Mouse (Mus musculus) ZHBTc4 (cell line): ENCODE measurements around the gene Samd4b.

ENCODE experiments used
- DNase-seq: peaks from one replicate; pipeline ENCODE4 v3.0.0-alpha.2; 2011; ENCODE audit warnings: low read depth, low spot score

Samd4b gene

GRCm38 (mm10) chr7:28505585-28505984, 92.4 kb downstream of the Samd4b start:
- peak; percentile 46 for DNase-seq

DNA sequence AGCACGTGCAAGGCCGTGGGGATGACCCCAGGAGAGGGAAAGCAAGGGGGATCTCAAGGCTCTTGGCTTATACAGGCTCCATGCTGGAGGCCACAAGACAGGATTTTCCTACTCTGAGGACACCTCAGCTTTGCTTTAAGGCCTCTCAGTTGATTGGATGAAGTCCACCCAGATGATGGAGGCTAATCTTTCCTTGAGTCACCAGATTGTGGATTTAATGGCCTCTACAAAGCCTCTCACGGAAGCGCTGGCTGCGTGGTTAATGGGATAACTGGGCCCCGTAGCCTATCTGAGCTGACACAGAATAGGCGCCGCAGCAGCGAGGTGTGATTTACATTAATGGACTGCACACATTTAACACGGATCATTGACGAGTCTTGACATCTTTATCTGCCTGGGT, 102.5 kb downstream of the Samd4b start:
- no peak for DNase-seq

- peak; percentile 95 for DNase-seq
These were observed 105.6 kb downstream of the Samd4b start for GRCm38 (mm10) chr7:28492310-28492709.

DNA sequence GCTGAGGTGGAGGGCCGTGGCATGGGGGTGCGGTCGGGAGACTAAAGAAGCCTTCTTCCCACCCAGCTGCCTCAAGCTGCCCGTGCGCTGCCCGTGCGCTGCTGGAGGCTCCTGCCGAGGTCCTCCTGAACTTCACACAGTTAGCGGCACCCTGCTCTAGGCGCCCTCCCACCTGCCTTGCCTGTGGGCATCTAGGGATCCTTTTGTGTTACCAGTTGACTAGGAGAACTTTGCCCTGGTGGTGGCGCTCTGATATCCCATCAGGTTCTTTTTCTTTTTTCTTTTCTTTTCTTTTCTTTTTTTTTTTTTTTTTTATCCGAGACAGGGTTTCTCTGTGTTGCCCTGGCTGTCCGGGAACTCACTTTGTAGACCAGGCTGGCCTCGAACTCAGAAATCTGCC, 107.0 kb downstream of the Samd4b start:
- peak; percentile 74 for DNase-seq

DNA sequence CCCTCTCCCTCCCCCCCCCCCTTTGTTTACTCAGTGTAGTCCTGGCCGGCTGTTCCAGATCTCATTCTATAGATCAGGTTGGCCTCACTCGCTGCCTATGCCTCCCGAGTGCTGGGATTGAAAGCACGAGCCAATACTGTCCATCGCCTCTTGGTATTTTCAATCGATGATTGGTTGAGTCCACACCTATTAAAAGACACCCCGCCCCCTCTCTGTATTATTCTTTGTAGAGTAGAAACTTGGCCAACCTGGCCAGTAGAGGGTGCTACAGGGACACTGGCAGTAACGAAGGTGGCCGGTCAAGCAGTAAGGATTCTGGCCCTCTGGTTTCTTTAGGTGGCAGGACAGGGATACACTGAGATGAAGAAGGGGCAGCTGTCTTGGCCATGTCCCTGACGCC, 107.5 kb downstream of the Samd4b start:
- DNase-seq, result peak; percentile 96

- DNase-seq, result peak; percentile 92
These were observed 109.9 kb downstream of the Samd4b start for GRCm38 (mm10) chr7:28488030-28488491.

- peak; percentile 73 for DNase-seq
These were observed 113.8 kb downstream of the Samd4b start for GRCm38 (mm10) chr7:28484192-28484591.

DNA sequence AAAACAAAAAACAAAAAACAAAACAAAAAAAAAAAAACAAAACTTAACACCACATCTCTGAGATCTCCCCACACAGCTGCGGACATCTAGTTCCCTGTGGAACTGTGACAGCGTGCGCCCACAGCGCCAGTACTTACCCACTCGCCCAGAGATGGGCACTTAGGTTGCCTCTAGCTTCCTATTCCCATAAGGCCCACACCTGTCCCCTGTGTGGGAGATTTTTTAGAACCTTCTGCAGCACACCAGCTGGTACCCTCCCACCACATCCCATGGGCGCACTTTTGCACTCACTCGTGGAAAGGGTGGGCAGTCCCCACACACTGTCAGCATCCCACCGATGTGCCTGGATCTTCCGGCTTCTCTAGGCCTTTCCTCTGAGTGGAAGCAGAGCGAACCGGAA, 115.1 kb downstream of the Samd4b start:
- no peak for DNase-seq

- DNase-seq, result peak; percentile 81
These were observed 119.1 kb downstream of the Samd4b start for GRCm38 (mm10) chr7:28478854-28479253.

GRCm38 (mm10) chr7:28477363-28477762, 120.6 kb downstream of the Samd4b start:
- no peak for DNase-seq

- DNase-seq, result no peak
These were observed 121.8 kb downstream of the Samd4b start for GRCm38 (mm10) chr7:28476191-28476590.

GRCm38 (mm10) chr7:28467213-28467751, 130.7 kb downstream of the Samd4b start:
- peak; percentile 58 for DNase-seq

DNA sequence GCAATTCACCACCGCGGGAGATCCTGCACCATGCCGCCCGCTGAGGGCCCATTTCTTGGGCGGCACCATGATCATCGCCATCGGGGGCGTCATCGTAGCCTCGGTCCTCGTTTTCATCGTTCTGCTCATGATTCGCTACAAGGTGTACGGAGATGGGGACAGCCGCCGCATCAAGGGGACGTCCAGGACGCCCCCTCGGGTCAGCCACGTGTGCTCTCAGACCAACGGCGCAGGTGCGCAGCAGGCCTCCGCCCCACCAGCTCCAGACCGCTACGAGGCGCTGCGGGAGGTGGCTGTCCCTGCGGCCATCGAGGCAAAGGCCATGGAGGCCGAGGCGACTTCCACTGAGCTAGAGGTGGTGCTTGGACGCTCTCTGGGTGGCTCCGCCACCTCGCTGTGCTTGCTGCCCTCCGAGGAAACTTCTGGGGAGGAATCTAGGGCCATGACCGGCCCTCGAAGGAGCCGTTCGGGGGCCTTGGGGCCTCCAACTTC, 131.2 kb downstream of the Samd4b start:
- DNase-seq, result no peak

DNA sequence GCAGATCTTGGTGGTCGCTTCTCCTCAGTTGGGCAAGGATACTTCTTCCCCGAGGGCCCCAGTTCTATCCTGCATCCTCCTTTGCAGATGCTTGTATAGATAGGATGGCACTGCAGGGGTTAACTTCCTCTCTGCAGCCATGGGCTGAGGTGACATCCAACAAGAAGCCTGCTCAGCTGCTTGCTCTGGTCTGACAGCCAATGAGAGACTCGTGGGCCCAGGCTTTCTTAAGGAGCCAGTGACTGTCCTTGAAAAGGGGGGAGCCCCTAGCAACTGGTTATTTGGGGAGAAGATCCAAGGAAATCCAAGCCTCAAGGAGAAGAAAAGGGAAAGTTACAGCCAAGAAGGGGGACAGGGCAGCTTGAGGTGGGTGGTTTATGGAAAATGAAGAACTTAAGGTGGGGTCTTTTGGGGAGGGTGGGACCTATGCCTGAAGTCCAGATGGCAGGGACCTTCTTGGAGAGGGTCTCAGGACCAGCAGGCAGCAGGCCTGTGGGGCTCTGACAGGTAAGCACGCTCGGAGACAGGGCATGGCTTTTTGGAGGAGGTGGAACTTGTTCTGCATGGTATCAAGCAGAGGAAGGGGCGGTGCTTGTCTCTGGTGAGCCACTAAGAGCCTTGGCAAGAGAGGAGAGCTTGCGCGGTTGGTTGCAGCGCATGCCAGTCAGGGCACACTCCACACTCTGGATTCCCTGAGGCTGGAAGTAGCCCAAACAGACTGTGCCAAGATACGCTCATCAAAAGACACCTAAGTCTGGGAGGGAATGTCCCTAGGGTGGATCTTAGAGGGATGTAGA, 133.3 kb downstream of the Samd4b start:
- peak; percentile 94 for DNase-seq

- no peak for DNase-seq
These were observed 135.2 kb downstream of the Samd4b start for GRCm38 (mm10) chr7:28462769-28463168.

DNA sequence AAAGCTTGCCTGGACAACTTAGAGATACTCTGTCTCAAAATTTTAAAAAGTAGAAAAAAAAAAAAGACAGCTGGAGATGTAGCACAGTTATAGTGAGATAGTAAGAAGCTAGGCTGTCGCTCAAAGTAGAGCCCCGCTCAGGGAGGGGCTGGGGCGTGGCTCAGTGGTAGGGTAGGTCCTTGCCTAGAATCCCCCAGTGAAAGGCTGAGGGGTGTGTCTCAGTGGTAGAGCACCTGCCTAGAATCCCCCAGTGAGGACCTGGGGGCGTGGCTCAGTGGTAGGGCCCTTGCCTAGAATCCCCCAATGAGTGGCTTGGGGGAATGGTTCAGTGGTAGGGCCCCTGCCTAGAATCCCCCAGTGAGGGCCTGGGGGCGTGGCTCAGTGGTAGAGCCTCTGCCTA, 137.6 kb downstream of the Samd4b start:
- no peak for DNase-seq

GRCm38 (mm10) chr7:28452361-28453005, 145.5 kb downstream of the Samd4b start:
- DNase-seq, result no peak

- peak; percentile 54 for DNase-seq
These were observed 146.2 kb downstream of the Samd4b start, which contains the start of gene Lrfn1 for GRCm38 (mm10) chr7:28451531-28452360. Gene Lrfn1, plus strand, starts transcription at chr7:28451980.

- peak; percentile 81 for DNase-seq
These were observed 149.8 kb downstream of the Samd4b start for GRCm38 (mm10) chr7:28447865-28448820.

DNA sequence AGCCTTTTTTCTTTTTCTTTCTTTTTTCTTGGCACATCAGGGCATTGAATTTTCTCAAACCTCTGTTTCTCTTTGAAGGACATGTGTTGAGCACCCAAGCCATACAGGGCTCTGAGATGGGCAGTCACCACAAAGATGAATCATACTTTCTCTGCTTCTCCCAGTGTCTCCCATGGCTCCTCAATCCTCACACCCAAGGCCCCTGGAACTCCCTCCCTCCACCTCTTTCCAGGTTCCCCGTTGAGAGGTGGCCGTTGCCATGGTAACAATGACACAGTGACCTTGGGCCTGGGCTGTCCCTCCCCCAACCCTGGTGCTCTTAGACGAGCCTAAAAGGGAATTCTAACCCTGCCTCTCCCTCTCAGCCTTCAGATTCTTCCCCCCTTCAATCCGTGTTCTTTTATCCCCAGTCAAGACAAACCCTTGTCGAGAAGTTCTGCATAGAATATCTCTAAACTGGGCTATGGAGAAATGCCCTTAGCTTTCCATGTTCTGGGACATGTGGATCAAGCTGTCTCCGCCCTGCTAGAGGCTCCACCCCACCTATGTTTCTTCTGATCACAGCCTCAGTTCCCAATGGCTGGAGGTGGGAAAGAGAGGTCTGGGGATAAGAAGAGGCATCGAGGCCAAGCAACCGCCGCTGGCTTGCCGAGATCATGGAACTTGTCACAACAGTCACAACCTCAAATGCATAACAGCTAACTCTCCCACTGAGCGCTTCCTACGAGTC, 150.7 kb downstream of the Samd4b start:
- peak; percentile 94 for DNase-seq
